Mouse (Mus musculus): ENCODE results near the gene Por. TPM values are rescaled to one million over a fixed set of nuclear protein-coding genes. Genes with fewer than 3 reads are reported as not detected.

Por gene
- total and polyA plus RNA-seq, 3 experiments, result 40.3 to 64.4 TPM; not detected in 1

DNA sequence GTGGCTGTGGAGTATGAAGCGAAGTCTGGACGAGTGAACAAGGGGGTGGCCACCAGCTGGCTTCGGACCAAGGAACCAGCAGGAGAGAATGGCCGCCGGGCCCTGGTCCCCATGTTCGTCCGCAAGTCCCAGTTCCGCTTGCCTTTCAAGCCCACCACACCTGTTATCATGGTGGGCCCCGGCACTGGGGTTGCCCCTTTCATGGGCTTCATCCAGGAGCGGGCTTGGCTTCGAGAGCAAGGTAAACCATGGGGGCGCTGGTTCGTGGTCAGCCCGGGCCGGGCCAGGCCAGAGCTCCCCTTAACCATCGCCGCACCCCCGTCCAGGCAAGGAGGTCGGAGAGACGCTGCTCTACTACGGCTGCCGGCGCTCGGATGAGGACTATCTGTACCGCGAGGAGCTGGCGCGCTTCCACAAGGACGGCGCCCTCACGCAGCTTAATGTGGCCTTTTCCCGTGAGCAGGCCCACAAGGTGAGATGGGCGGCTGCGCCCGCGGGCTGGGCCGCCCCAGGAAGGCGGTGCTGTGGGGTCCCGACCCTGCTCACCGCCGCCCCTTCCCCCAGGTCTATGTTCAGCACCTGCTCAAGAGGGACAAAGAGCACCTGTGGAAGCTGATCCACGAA, 64.3 kb downstream of the Por start:
- DNase-seq (ENCODE audit: low read depth, low spot score), result no peak

DNA sequence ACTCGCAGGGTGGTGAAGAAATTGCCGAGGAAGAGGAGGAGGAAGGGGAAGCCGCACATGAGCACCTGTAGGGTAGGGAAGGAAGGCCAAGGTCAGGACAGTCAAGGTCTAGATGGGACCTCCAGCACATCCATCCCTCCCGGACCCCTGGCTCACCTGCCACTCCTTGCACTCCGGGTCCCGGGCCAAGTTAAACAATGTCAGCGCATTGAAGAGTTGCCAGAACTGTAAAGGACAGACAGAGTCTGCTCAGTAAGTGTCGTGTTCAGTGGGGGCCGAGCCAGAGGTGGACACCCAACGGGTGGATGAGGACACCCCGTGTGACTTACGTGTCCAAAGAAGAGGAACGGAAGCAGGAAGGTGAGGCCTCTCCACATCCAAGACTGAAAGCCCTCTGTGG, 65.9 kb downstream of the Por start:
- Histone ChIP-seq H3K36me3 (ENCODE audit: control insufficient read depth in 1 of 2, insufficient read depth in 2 of 2, low read length in 2 of 2) (peaks cover 0 to 2% of the 10 kb centered on the region in 2 experiments; a peak in 1 of 4 replicates), H3K27ac (ENCODE audit: control insufficient read depth, low read depth, low read length) (no peak overlapping the region)
- TF ChIP-seq GATA1 (IDR thresholded peaks at IDR 0.05; ENCODE audit: low read depth, low read length) (no peak), USF2 (IDR thresholded peaks at IDR 0.05; ENCODE audit: borderline replicate concordance in 1 of 2, insufficient read depth in 1 of 2, low read depth in 1 of 2, low read length in 2 of 2) (no peak), MAX (IDR thresholded peaks at IDR 0.05; ENCODE audit: low read length) (no peak), EP300 (IDR thresholded peaks at IDR 0.05; ENCODE audit: low read depth in 1 of 2, low read length in 2 of 2) (no peak), RAD21 (IDR thresholded peaks at IDR 0.05; ENCODE audit: low read depth, low read length) (no peak), CTCF (IDR thresholded peaks at IDR 0.05 in 2 of 3, conservative IDR thresholded peaks at IDR 0.05 in 1 of 3; ENCODE audit: control insufficient read depth in 1 of 3, insufficient read depth in 1 of 3, low read depth in 2 of 3, low read length in 3 of 3, poor library complexity in 1 of 3, severe bottlenecking in 1 of 3) (no peak), MAZ (IDR thresholded peaks at IDR 0.05; ENCODE audit: low read depth, low read length) (no peak), NELFE (IDR thresholded peaks at IDR 0.05; ENCODE audit: low read depth, low read length) (no peak), RCOR1 (IDR thresholded peaks at IDR 0.05; ENCODE audit: low read depth, low read length) (no peak), TCF12 (IDR thresholded peaks at IDR 0.05; ENCODE audit: low read depth, low read length) (no peak), SIN3A (IDR thresholded peaks at IDR 0.05; ENCODE audit: low read length) (no peak), TAL1 (IDR thresholded peaks at IDR 0.05; ENCODE audit: low read length) (no peak), JUND (IDR thresholded peaks at IDR 0.05; ENCODE audit: low read depth, low read length) (no peak), ZMIZ1 (IDR thresholded peaks at IDR 0.05; ENCODE audit: low read depth, low read length) (no peak), POLR2AphosphoS2 (IDR thresholded peaks at IDR 0.05; ENCODE audit: low read length) (no peak), CHD2 (IDR thresholded peaks at IDR 0.05; ENCODE audit: low read length) (no peak), UBTF (IDR thresholded peaks at IDR 0.05; ENCODE audit: borderline replicate concordance, insufficient read depth, low read depth, low read length) (no peak), TBP (IDR thresholded peaks at IDR 0.05; ENCODE audit: low read depth, low read length) (no peak), ZKSCAN1 (IDR thresholded peaks at IDR 0.05; ENCODE audit: low read depth, low read length) (no peak)

More for the DNA sequence above, 64.3 kb downstream of the Por start:
- Histone ChIP-seq H3K9me3 (replicated peaks; ENCODE audit: insufficient read depth, low read length) (no peaks in the 10 kb centered on the region), H3K36me3 (ENCODE audit: control insufficient read depth in 1 of 2, insufficient read depth in 2 of 2, low read length in 2 of 2) (peaks cover 0 to 2% of the 10 kb centered on the region in 2 experiments; a peak in 2 of 4 replicates), H3K79me2 (ENCODE audit: control insufficient read depth, insufficient read depth, low read length, poor library complexity) (no peaks in the 10 kb centered on the region), H3K4me1 (ENCODE audit: control insufficient read depth in 1 of 2, insufficient read depth in 2 of 2, low read length in 2 of 2) (0 out of 4 replicates have a peak, but pooled peaks cover 0 to 3% of the 10 kb centered on the region in 2 experiments), H3K4me3 (ENCODE audit: control insufficient read depth in 1 of 2, insufficient read depth in 1 of 2, low read depth in 2 of 2, low read length in 2 of 2) (no peak overlapping the region), H3K27ac (ENCODE audit: control insufficient read depth, low read depth, low read length) (no peak overlapping the region), H3K27me3 (ENCODE audit: control insufficient read depth in 1 of 2, insufficient read depth in 2 of 2, low read length in 2 of 2) (no peaks in the 10 kb centered on the region), H3K9ac (ENCODE audit: control insufficient read depth, low read depth, low read length, poor library complexity, severe bottlenecking) (no peak overlapping the region)
- no peak for TF ChIP-seq UBTF (IDR thresholded peaks at IDR 0.05; ENCODE audit: borderline replicate concordance, insufficient read depth, low read depth, low read length)
- TF ChIP-seq ZNF384 (IDR thresholded peaks at IDR 0.05; ENCODE audit: low read depth, low read length), result no peak
- TF ChIP-seq MAFK (IDR thresholded peaks at IDR 0.05; ENCODE audit: borderline replicate concordance, low read depth, low read length), result no peak
- no peak for TF ChIP-seq ETS1 (IDR thresholded peaks at IDR 0.05; ENCODE audit: low read depth, low read length)
- no peak for TF ChIP-seq JUND (IDR thresholded peaks at IDR 0.05; ENCODE audit: low read depth, low read length)
- no peak for TF ChIP-seq CHD1 (IDR thresholded peaks at IDR 0.05; ENCODE audit: low read depth, low read length)
- no peak for TF ChIP-seq MXI1 (IDR thresholded peaks at IDR 0.05; ENCODE audit: low read depth, low read length)
- TF ChIP-seq USF1 (IDR thresholded peaks at IDR 0.05; ENCODE audit: low read depth, low read length), result no peak
- no peak for TF ChIP-seq SIN3A (IDR thresholded peaks at IDR 0.05; ENCODE audit: low read length)
- TF ChIP-seq MYB (IDR thresholded peaks at IDR 0.05; ENCODE audit: low read depth, low read length), result no peak
- no peak for TF ChIP-seq RCOR1 (IDR thresholded peaks at IDR 0.05; ENCODE audit: low read depth, low read length)
- no peak for TF ChIP-seq E2F4 (IDR thresholded peaks at IDR 0.05; ENCODE audit: borderline replicate concordance, low read depth, low read length)
- TF ChIP-seq POLR2A (IDR thresholded peaks at IDR 0.05; ENCODE audit: control insufficient read depth in 1 of 2, insufficient read depth in 1 of 2, low read depth in 1 of 2, low read length in 2 of 2, poor library complexity in 1 of 2), result no peak
- no peak for TF ChIP-seq GABPA (IDR thresholded peaks at IDR 0.05; ENCODE audit: low read depth, low read length)
- TF ChIP-seq CTCF (IDR thresholded peaks at IDR 0.05 in 2 of 3, conservative IDR thresholded peaks at IDR 0.05 in 1 of 3; ENCODE audit: control insufficient read depth in 1 of 3, insufficient read depth in 1 of 3, low read depth in 2 of 3, low read length in 3 of 3, poor library complexity in 1 of 3, severe bottlenecking in 1 of 3), result no peak
- no peak for TF ChIP-seq CHD2 (IDR thresholded peaks at IDR 0.05; ENCODE audit: low read length)
- no peak for TF ChIP-seq USF2 (IDR thresholded peaks at IDR 0.05; ENCODE audit: borderline replicate concordance in 1 of 2, insufficient read depth in 1 of 2, low read depth in 1 of 2, low read length in 2 of 2)
- TF ChIP-seq MYC (IDR thresholded peaks at IDR 0.05; ENCODE audit: low read depth, low read length), result no peak
- no peak for TF ChIP-seq ZKSCAN1 (IDR thresholded peaks at IDR 0.05; ENCODE audit: low read depth, low read length)

More for the DNA sequence above, 65.9 kb downstream of the Por start:
- H3K4me3 ChIP-seq (ENCODE audit: control insufficient read depth in 1 of 2, insufficient read depth in 1 of 2, low read depth in 2 of 2, low read length in 2 of 2), result no peak overlapping the region
- no peaks in the 10 kb centered on the region for H3K9me3 ChIP-seq (replicated peaks; ENCODE audit: insufficient read depth, low read length)
- H3K27me3 ChIP-seq (ENCODE audit: control insufficient read depth in 1 of 2, insufficient read depth in 2 of 2, low read length in 2 of 2), result no peaks in the 10 kb centered on the region
- no peaks in the 10 kb centered on the region for H3K79me2 ChIP-seq (ENCODE audit: control insufficient read depth, insufficient read depth, low read length, poor library complexity)
- no peak for DNase-seq (ENCODE audit: low read depth, low spot score)
- no peak overlapping the region for H3K9ac ChIP-seq (ENCODE audit: control insufficient read depth, low read depth, low read length, poor library complexity, severe bottlenecking)
- 0 out of 4 replicates have a peak, but pooled peaks cover 0 to 3% of the 10 kb centered on the region in 2 experiments for H3K4me1 ChIP-seq (ENCODE audit: control insufficient read depth in 1 of 2, insufficient read depth in 2 of 2, low read length in 2 of 2)
